Mouse (Mus musculus) bone marrow macrophage, adult 2 months (primary cell): ENCODE results near the gene Gm4858. TPM values are rescaled to one million over a fixed set of nuclear protein-coding genes. Genes with fewer than 3 reads are reported as not detected.
"Not testable (repeated sequence)": the region's sequence is repeated elsewhere in the genome, so short reads cannot be mapped to it uniquely, and the experiment has no call there.

Experiments
- H3K27ac ChIP-seq: 2 replicates; pipeline ENCODE4 v1.5.1; 2012; ENCODE audit warnings: low read depth, low read length; ENCODE audit not compliant: insufficient read depth
- H3K4me1 ChIP-seq: 2 replicates; pipeline ENCODE4 v1.6.1; 2012; ENCODE audit warnings: low read length; ENCODE audit not compliant: control insufficient read depth, insufficient read depth
- H3K4me3 ChIP-seq: 2 replicates; pipeline ENCODE4 v1.5.1; 2012; ENCODE audit warnings: mild to moderate bottlenecking, low read length, moderate library complexity; ENCODE audit not compliant: insufficient read depth
- CTCF ChIP-seq: IDR thresholded peaks from 2 replicates; pipeline ENCODE4 v1.5.1; 2012; ENCODE audit warnings: low read depth, mild to moderate bottlenecking, low read length, moderate library complexity
- POLR2A ChIP-seq: IDR thresholded peaks from 2 replicates; pipeline ENCODE4 v1.6.1; 2012; ENCODE audit warnings: mild to moderate bottlenecking, low read depth, low read length, borderline replicate concordance
- polyA plus RNA-seq: library from polyadenylated mRNA; stranded (reverse); fragments of >200 nt; gene quantifications from 2 replicates; pipeline ENCODE4 v1.2.4, GENCODE M21; 2012; ENCODE audit not compliant: missing spikeins, insufficient read depth, insufficient read length

The Gm4858 gene
- polyA plus RNA-seq: not detected in 2 replicates

GRCm38 (mm10) chr3:93068523-93068922 lies at the start of gene Gm4858:
Gene Gm4858, plus strand, starts transcription at chr3:93068823.
- H3K4me3 ChIP-seq, H3K4me1 ChIP-seq, H3K27ac ChIP-seq: not testable (repeated sequence)

GRCm38 (mm10) chr3:93018960-93019359 lies 49.7 kb upstream of the Gm4858 start, which contains the start of gene Lce1m:
Gene Lce1m, minus strand, starts transcription at chr3:93019060.
- no peaks in the 10 kb centered on the region for H3K4me1 ChIP-seq
- TF ChIP-seq POLR2A: no peak
- no peak for TF ChIP-seq CTCF
- no peak within 1 kb of the TSS for H3K27ac ChIP-seq
- no peak within 1 kb of the TSS for H3K4me3 ChIP-seq

GRCm38 (mm10) chr3:93021171-93021570 lies 47.5 kb upstream of the Gm4858 start:
- no peaks in the 10 kb centered on the region for H3K4me1 ChIP-seq

DNA sequence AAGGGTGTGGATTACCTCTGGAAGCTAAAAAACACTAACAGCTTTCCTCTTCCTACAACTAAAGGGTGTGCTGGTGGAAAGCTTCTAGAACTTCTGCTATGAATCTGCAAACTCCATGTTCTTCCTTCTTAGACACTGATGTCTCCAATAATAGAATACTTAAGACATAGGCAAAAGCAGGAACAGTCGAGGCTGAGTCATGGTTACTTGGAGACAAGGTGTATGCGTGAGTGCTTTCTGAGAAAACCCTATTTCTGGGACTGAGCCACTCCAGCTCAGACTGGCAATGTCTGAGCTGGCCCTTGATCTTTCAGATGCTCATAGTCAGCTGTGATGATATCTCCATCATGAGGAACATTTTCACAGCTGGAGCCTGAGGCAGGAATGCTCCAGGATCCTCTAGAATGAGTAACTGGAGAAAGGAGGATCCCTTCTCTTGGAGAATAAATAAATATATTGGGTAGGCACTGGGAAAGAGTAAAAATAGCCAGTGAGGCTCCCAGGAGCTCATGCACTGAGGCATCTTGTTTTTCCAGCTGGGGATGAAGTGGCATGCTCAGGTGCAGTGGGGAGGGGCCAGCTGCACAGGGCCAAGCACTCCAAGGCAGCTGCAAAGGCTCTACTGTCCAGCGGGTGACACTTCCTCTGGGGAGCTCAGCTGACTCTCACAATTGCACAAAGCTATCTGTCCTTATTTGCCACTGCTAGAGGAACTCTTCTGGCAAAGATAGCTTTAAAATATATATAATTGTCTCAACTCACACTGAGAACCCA lies 45.0 kb upstream of the Gm4858 start:
- H3K27ac ChIP-seq: no peak overlapping the region
- no peak overlapping the region for H3K4me3 ChIP-seq
- TF ChIP-seq POLR2A (no peak), CTCF (no peak)
- no peaks in the 10 kb centered on the region for H3K4me1 ChIP-seq

More at GRCm38 (mm10) chr3:93021171-93021570, 47.5 kb upstream of the Gm4858 start:
- TF ChIP-seq CTCF (no peak), POLR2A (no peak)
- no peak overlapping the region for H3K4me3 ChIP-seq
- H3K27ac ChIP-seq: no peak overlapping the region

DNA sequence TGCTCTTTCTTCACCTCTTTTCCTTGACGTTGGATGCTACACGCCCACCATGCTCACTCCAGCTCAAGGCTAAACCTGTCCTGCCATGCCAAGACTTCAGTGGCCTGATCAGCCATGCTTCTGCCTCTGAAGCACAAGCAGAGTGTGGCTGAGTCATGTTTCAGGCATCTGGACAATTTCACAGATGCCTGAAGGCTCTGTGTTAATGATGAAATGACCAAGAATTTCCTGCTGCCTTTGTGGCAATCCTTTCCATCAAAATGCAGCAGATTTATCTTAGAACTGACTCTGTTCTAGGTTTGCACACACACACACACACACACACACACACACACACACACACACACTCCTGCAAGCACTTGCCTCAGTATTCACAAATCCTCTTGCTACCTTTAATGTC lies 43.1 kb upstream of the Gm4858 start:
- Histone ChIP-seq H3K4me1 (no peaks in the 10 kb centered on the region), H3K4me3 (no peak overlapping the region), H3K27ac (no peak overlapping the region)
- TF ChIP-seq CTCF (no peak), POLR2A (no peak)

DNA sequence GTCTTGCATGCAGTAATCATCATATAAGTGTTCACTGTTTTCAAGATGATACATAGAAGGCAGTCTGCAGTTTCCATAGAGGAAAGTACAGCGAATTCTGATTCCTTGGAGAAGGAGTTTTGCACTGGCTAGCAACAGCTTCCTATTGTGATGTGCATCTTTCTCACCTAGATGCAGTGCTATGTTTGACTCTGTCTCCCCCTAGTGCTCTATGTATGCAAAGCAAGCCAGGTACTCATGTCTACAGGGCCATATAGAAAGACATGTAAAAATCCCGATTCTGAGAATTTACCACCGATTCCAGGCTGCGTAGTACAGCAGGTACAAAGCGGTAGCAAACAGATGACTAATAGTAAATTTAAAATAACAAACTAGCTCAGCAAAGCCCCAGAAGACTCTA lies 37.2 kb upstream of the Gm4858 start:
- Histone ChIP-seq H3K4me1 (no peaks in the 10 kb centered on the region), H3K4me3 (no peak overlapping the region), H3K27ac (no peak overlapping the region)
- TF ChIP-seq POLR2A (no peak), CTCF (no peak)

DNA sequence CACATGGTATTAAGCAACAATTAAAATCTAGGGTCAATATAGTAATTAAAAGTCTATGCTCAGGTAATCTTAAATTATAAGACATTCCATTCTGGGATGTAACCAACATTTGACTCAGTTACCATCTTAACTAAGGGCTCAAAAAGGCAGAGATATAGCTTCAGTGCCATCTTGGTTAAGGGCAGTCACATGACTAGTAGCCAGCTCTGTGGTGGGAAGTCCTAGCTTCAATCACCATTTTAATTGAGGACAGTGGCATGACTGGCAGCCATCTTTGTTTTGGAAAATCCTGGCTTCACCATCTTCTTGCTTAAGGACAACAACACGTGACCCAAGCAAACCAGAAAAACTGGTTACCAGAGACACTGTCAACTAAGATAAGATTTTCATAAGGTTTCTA lies 18.4 kb upstream of the Gm4858 start:
- no peaks in the 10 kb centered on the region for H3K4me1 ChIP-seq
- no peak overlapping the region for H3K27ac ChIP-seq
- TF ChIP-seq POLR2A (no peak), CTCF (no peak)
- H3K4me3 ChIP-seq: no peak overlapping the region

- H3K4me1 ChIP-seq: no peaks in the 10 kb centered on the region
- no peak overlapping the region for H3K4me3 ChIP-seq
- no peak overlapping the region for H3K27ac ChIP-seq
- TF ChIP-seq POLR2A: no peak
- TF ChIP-seq CTCF: 0 out of 2 replicates have a peak, but pooled peaks have one; percentile 14
These were observed 15.7 kb upstream of the Gm4858 start for GRCm38 (mm10) chr3:93052826-93053474.

- H3K4me1 ChIP-seq: no peaks in the 10 kb centered on the region
- no peak overlapping the region for H3K27ac ChIP-seq
- no peak overlapping the region for H3K4me3 ChIP-seq
- no peak for TF ChIP-seq POLR2A
- no peak for TF ChIP-seq CTCF
These were observed 18.0 kb downstream of the Gm4858 start for GRCm38 (mm10) chr3:93086631-93087030.

- not testable (repeated sequence) for H3K4me3 ChIP-seq, H3K27ac ChIP-seq, H3K4me1 ChIP-seq
These were observed 25.0 kb downstream of the Gm4858 start for GRCm38 (mm10) chr3:93093581-93093980.

DNA sequence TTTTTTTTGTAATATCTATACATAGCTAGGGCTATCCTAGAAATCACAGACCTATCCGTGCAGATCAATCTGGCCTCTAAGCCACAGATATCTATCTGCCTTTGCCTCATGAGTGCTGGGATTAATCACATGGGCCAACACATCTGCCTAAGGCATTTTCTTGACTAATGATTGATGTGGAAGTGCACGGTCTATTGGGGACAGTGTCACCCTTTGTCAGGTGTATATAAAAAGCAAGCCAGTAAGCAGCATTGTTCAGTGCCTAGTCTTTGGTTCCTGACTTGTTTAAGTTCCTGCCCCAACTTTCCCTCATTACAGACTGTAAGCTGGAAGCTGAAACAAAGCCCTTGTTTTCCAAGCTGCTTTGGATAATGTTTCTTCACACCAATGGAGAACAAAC lies 27.8 kb downstream of the Gm4858 start:
- H3K27ac ChIP-seq: no peak overlapping the region
- no peak for TF ChIP-seq POLR2A
- TF ChIP-seq CTCF: no peak
- no peaks in the 10 kb centered on the region for H3K4me1 ChIP-seq
- no peak overlapping the region for H3K4me3 ChIP-seq
